Mouse (Mus musculus): ENCODE data around the gene Rnf121. TPM values are rescaled to one million over a fixed set of nuclear protein-coding genes. Genes with fewer than 3 reads are reported as not detected.

The Rnf121 gene
- polyA plus RNA-seq, 1 experiment = 55.8 TPM

DNA sequence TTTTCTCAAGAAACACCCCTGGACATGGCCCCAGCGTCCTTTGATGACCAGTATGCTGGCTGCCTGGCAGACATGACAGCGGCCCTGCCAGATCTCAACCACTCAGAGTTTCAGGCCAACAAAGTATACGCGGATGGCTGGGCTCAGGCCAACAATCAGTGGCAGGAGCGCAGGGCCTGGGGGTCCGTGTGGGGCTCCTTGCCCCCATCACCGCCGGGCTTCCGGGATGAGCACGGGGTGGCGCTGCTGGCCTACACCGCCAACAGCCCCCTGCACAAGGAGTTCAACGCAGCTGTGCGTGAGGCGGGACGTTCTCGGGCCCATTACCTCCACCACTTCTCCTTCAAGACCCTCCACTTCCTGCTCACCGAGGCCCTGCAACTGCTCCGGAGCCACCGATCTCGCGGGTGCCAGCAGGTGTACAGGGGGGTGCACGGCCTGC is 41.5 kb upstream of the Rnf121 start:
- no peak for TF ChIP-seq USF1 (IDR thresholded peaks at IDR 0.05; ENCODE audit: low read depth)
- no peak for TF ChIP-seq MYOG (IDR thresholded peaks at IDR 0.05; ENCODE audit: control insufficient read depth, extremely low read depth, insufficient read length)
- TF ChIP-seq CTCF (IDR thresholded peaks at IDR 0.05; ENCODE audit: control insufficient read depth, insufficient read depth, insufficient read length) = no peak
- TF ChIP-seq CEBPB (IDR thresholded peaks at IDR 0.05; ENCODE audit: low read depth) = no peak
- no peak for TF ChIP-seq FOSL1 (IDR thresholded peaks at IDR 0.05; ENCODE audit: insufficient read depth, low read length, poor library complexity, severe bottlenecking)
- TF ChIP-seq MYOD1 (IDR thresholded peaks at IDR 0.05; ENCODE audit: control insufficient read depth, insufficient read length, low read depth) = no peak

DNA sequence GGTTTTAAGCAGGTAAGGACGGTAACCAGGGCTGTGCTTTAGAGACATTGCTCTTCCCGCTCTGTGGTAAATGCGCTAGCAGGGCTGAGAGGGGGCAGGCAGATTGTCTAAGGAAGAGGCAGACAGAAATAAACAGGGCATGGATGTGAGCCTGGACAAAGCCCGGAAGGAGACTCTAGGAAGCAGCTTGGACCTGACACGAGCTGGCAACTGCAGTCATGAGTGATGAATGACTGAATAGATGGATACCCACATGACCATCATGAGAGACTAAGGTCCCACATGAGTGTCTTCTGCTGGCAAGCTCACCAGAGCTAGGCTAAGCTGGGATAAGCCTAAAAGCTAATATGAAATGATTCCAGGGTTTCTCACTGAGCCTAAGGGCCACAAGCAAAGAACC is 38.9 kb upstream of the Rnf121 start:
- H3K4me3 ChIP-seq (ENCODE audit: insufficient read depth, poor library complexity, severe bottlenecking) = no peak overlapping the region
- no peaks in the 10 kb centered on the region for H3K79me2 ChIP-seq (ENCODE audit: control insufficient read depth, insufficient read depth)
- H3K36me3 ChIP-seq (ENCODE audit: control insufficient read depth, insufficient read depth) = no peaks in the 10 kb centered on the region
- peaks cover 10% of the 10 kb centered on the region for H3K27me3 ChIP-seq (ENCODE audit: control insufficient read depth, insufficient read depth, insufficient read length)
- H3K79me3 ChIP-seq (ENCODE audit: low read depth) = no peaks in the 10 kb centered on the region
- TF ChIP-seq MYOG (IDR thresholded peaks at IDR 0.05; ENCODE audit: control insufficient read depth, extremely low read depth, insufficient read length) (no peak), USF1 (IDR thresholded peaks at IDR 0.05; ENCODE audit: low read depth) (no peak), CTCF (IDR thresholded peaks at IDR 0.05; ENCODE audit: control insufficient read depth, insufficient read depth, insufficient read length) (no peak), MYOD1 (IDR thresholded peaks at IDR 0.05; ENCODE audit: control insufficient read depth, insufficient read length, low read depth) (no peak), FOSL1 (IDR thresholded peaks at IDR 0.05; ENCODE audit: insufficient read depth, low read length, poor library complexity, severe bottlenecking) (no peak), MAX (IDR thresholded peaks at IDR 0.05) (no peak), CEBPB (IDR thresholded peaks at IDR 0.05; ENCODE audit: low read depth) (no peak)
- H3ac ChIP-seq (ENCODE audit: control insufficient read depth, insufficient read length, low read depth) = no peak overlapping the region

More for the DNA sequence above, 41.5 kb upstream of the Rnf121 start:
- Histone ChIP-seq H3K4me3 (ENCODE audit: insufficient read depth, poor library complexity, severe bottlenecking) (no peak overlapping the region), H3K27me3 (ENCODE audit: control insufficient read depth, insufficient read depth, insufficient read length) (peaks cover 10% of the 10 kb centered on the region), H3K79me3 (ENCODE audit: low read depth) (no peaks in the 10 kb centered on the region), H3K36me3 (ENCODE audit: control insufficient read depth, insufficient read depth) (no peaks in the 10 kb centered on the region), H3K79me2 (ENCODE audit: control insufficient read depth, insufficient read depth) (no peaks in the 10 kb centered on the region), H3ac (ENCODE audit: control insufficient read depth, insufficient read length, low read depth) (no peak overlapping the region)

DNA sequence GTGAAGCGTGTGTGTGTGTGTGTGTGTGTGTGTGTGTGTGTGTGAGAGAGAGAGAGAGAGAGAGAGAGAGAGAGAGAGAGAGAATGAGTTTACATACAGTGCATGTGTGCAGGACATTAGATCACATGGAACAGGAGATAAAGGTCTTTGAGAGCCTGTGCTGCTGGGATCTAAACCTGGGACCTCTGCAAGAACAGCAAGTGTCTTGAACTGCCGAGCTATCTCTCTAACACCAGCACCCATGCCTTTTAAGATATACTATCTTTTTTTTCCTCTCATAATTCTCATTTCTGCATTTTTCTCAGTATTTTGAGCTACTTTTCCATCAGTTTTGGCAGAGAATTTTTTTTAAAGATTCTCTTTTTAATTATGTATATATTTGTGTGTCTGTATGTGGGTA is 38.3 kb upstream of the Rnf121 start:
- H3K36me3 ChIP-seq (ENCODE audit: control insufficient read depth, insufficient read depth) = no peaks in the 10 kb centered on the region
- no peaks in the 10 kb centered on the region for H3K79me3 ChIP-seq (ENCODE audit: low read depth)
- H3K79me2 ChIP-seq (ENCODE audit: control insufficient read depth, insufficient read depth) = no peaks in the 10 kb centered on the region
- TF ChIP-seq FOSL1 (IDR thresholded peaks at IDR 0.05; ENCODE audit: insufficient read depth, low read length, poor library complexity, severe bottlenecking) (no peak), MAX (IDR thresholded peaks at IDR 0.05) (no peak), MYOD1 (IDR thresholded peaks at IDR 0.05; ENCODE audit: control insufficient read depth, insufficient read length, low read depth) (no peak), MYOG (IDR thresholded peaks at IDR 0.05; ENCODE audit: control insufficient read depth, extremely low read depth, insufficient read length) (no peak), USF1 (IDR thresholded peaks at IDR 0.05; ENCODE audit: low read depth) (no peak), CEBPB (IDR thresholded peaks at IDR 0.05; ENCODE audit: low read depth) (no peak), CTCF (IDR thresholded peaks at IDR 0.05; ENCODE audit: control insufficient read depth, insufficient read depth, insufficient read length) (no peak)
- H3K27me3 ChIP-seq (ENCODE audit: control insufficient read depth, insufficient read depth, insufficient read length) = peaks cover 10% of the 10 kb centered on the region
- H3ac ChIP-seq (ENCODE audit: control insufficient read depth, insufficient read length, low read depth) = no peak overlapping the region
- no peak overlapping the region for H3K4me3 ChIP-seq (ENCODE audit: insufficient read depth, poor library complexity, severe bottlenecking)

DNA sequence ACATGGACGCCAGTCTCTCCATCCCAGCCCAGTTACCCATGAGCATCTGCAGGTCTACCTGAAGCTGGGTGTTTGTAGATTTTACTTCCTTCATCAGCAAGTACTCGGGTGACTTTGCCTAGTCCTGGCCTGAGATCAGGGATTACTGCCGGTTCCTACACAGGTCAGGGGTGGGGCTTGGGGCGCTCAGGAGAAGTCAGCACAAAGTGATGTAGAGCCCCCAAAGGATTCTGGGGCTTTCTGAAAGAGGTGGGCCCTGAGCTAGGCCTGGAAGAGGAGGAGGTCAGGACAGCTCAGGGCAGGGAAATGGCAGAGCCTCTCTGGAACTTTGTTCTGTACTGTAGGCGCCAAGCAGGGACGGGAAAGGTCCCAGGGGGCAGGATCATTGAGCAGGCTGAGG is 37.4 kb upstream of the Rnf121 start:
- Histone ChIP-seq H3K4me3 (ENCODE audit: insufficient read depth, poor library complexity, severe bottlenecking) (no peak overlapping the region), H3K79me3 (ENCODE audit: low read depth) (no peaks in the 10 kb centered on the region), H3K36me3 (ENCODE audit: control insufficient read depth, insufficient read depth) (no peaks in the 10 kb centered on the region), H3ac (ENCODE audit: control insufficient read depth, insufficient read length, low read depth) (no peak overlapping the region), H3K79me2 (ENCODE audit: control insufficient read depth, insufficient read depth) (no peaks in the 10 kb centered on the region), H3K27me3 (ENCODE audit: control insufficient read depth, insufficient read depth, insufficient read length) (peaks cover 10% of the 10 kb centered on the region)
- no peak for TF ChIP-seq MYOD1 (IDR thresholded peaks at IDR 0.05; ENCODE audit: control insufficient read depth, insufficient read length, low read depth)
- TF ChIP-seq MAX (IDR thresholded peaks at IDR 0.05) = no peak
- no peak for TF ChIP-seq FOSL1 (IDR thresholded peaks at IDR 0.05; ENCODE audit: insufficient read depth, low read length, poor library complexity, severe bottlenecking)
- no peak for TF ChIP-seq USF1 (IDR thresholded peaks at IDR 0.05; ENCODE audit: low read depth)
- TF ChIP-seq CTCF (IDR thresholded peaks at IDR 0.05; ENCODE audit: control insufficient read depth, insufficient read depth, insufficient read length) = no peak
- no peak for TF ChIP-seq MYOG (IDR thresholded peaks at IDR 0.05; ENCODE audit: control insufficient read depth, extremely low read depth, insufficient read length)
- no peak for TF ChIP-seq CEBPB (IDR thresholded peaks at IDR 0.05; ENCODE audit: low read depth)

DNA sequence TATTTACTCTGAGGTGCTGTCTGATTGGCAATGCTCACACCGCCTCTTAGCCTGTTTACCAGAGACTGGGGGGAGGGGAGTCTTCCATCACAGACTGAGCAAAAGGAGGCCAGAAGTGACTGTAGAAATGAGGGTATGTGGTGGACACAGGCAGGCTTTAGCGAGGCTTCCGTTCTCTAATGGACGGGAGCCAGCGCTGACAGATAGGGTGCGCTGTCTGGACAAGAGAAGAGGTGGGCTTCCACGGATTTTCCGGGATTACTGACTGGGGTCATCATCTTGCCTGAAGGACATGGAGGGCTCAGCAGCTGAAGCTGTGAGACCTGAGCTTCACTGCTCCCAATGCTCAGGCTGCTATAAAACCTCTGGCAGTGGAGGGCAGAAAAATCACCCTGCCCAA is 37.0 kb upstream of the Rnf121 start:
- Histone ChIP-seq H3K79me3 (ENCODE audit: low read depth) (no peaks in the 10 kb centered on the region), H3K79me2 (ENCODE audit: control insufficient read depth, insufficient read depth) (no peaks in the 10 kb centered on the region), H3K36me3 (ENCODE audit: control insufficient read depth, insufficient read depth) (no peaks in the 10 kb centered on the region), H3K27me3 (ENCODE audit: control insufficient read depth, insufficient read depth, insufficient read length) (peaks cover 10% of the 10 kb centered on the region), H3K4me3 (ENCODE audit: insufficient read depth, poor library complexity, severe bottlenecking) (no peak overlapping the region), H3ac (ENCODE audit: control insufficient read depth, insufficient read length, low read depth) (no peak overlapping the region)
- TF ChIP-seq CTCF (IDR thresholded peaks at IDR 0.05; ENCODE audit: control insufficient read depth, insufficient read depth, insufficient read length) = no peak
- no peak for TF ChIP-seq MYOG (IDR thresholded peaks at IDR 0.05; ENCODE audit: control insufficient read depth, extremely low read depth, insufficient read length)
- TF ChIP-seq MYOD1 (IDR thresholded peaks at IDR 0.05; ENCODE audit: control insufficient read depth, insufficient read length, low read depth) = no peak
- TF ChIP-seq USF1 (IDR thresholded peaks at IDR 0.05; ENCODE audit: low read depth) = no peak
- no peak for TF ChIP-seq MAX (IDR thresholded peaks at IDR 0.05)
- no peak for TF ChIP-seq FOSL1 (IDR thresholded peaks at IDR 0.05; ENCODE audit: insufficient read depth, low read length, poor library complexity, severe bottlenecking)
- no peak for TF ChIP-seq CEBPB (IDR thresholded peaks at IDR 0.05; ENCODE audit: low read depth)

DNA sequence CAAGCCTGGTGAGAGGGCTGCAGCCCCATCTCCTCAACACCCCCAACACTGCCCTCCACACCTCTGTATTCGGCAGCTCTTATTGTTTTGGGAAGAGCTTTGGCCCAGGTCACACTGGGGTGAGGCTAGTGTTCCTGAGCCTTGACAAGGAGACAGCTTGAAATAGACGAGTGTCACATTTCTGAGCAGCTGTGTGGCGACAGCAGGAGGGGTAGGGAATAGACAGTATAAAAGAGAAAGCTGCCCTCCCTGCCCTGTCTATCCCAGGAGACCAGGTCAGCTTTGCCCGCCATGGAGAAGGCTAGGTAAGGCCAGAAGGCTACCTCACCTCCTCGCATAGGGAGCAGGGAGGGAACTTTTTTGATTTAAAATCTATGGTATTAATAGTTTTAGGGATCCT is 36.2 kb upstream of the Rnf121 start, which contains the start of gene Art1:
Art1 (plus strand) TSS at position 257 of the 400 bp plus-strand sequence.
- Histone ChIP-seq H3K4me3 (ENCODE audit: insufficient read depth, poor library complexity, severe bottlenecking) (no peak within 1 kb of the TSS), H3K27me3 (ENCODE audit: control insufficient read depth, insufficient read depth, insufficient read length) (peaks cover 3% of the 10 kb centered on the region), H3K79me2 (ENCODE audit: control insufficient read depth, insufficient read depth) (no peaks in the 10 kb centered on the region), H3K36me3 (ENCODE audit: control insufficient read depth, insufficient read depth) (no peaks in the 10 kb centered on the region), H3K79me3 (ENCODE audit: low read depth) (no peaks in the 10 kb centered on the region), H3ac (ENCODE audit: control insufficient read depth, insufficient read length, low read depth) (no peak within 1 kb of the TSS)
- TF ChIP-seq FOSL1 (IDR thresholded peaks at IDR 0.05; ENCODE audit: insufficient read depth, low read length, poor library complexity, severe bottlenecking) (no peak), MAX (IDR thresholded peaks at IDR 0.05) (no peak), CEBPB (IDR thresholded peaks at IDR 0.05; ENCODE audit: low read depth) (no peak), MYOG (IDR thresholded peaks at IDR 0.05; ENCODE audit: control insufficient read depth, extremely low read depth, insufficient read length) (no peak), MYOD1 (IDR thresholded peaks at IDR 0.05; ENCODE audit: control insufficient read depth, insufficient read length, low read depth) (no peak), USF1 (IDR thresholded peaks at IDR 0.05; ENCODE audit: low read depth) (no peak), CTCF (IDR thresholded peaks at IDR 0.05; ENCODE audit: control insufficient read depth, insufficient read depth, insufficient read length) (no peak)
